Mouse (Mus musculus) cerebellum, adult (tissue): ENCODE results near the gene Rnf115.
"Not testable (repeated sequence)": the region's sequence is repeated elsewhere in the genome, so short reads cannot be mapped to it uniquely, and the experiment has no call there.

Experiments used
- ATAC-seq: cut with Nextera tagmentation; 2 replicates; pipeline ENCODE4 v1.9.2; 2017; ENCODE audit warnings: mild to moderate bottlenecking, moderate library complexity, mixed read lengths; ENCODE audit not compliant: insufficient number of reproducible peaks, low FRiP score, low TSS enrichment

The Rnf115 gene

GRCm38 (mm10) chr3:96706984-96707383 is 20.5 kb upstream of the Rnf115 start:
- no peak for ATAC-seq

DNA sequence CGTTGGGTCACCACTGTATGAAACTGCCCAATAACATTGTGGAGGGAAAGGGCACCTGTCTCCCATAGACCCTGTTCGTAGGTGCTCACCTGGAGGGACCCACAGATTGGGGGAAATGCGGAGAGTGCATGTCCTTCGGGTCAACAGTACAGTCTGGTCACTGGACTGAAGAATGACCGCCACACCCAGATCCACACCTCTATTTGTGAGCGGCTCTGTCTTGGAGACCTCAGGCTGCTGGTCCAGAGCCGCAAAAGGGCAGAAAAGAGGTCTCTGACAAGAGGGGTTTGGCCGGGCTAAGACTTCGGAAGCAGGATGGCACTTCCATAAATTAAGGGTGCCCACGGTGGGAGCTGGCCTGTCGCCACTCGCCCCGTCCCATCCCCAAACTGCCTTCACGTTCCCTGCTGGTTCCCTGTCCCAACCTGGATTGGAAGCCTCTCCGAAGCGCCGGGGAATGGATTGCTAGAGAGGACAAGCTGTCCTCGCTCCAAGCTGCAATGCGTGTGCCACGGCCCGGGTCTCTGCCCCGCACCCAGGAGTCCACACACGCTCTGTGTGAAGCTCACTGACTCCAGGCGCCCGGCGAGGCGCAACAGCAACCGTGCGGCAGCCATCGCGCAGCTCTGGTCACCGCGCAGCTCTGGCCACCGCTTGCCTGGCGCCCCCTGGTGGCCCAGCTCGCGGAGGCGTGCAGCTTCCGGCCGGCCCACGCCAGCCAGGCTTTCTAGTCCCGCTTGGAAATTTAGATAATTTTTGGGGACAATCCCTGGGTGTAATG is 19.4 kb upstream of the Rnf115 start, which contains the start of gene Nudt17:
Gene Nudt17 (minus strand): TSS at position 660 of the 781 bp plus-strand sequence.
- ATAC-seq: peak; percentile 77

- no peak for ATAC-seq
Observed at GRCm38 (mm10) chr3:96708684-96709064, 18.8 kb upstream of the Rnf115 start.

DNA sequence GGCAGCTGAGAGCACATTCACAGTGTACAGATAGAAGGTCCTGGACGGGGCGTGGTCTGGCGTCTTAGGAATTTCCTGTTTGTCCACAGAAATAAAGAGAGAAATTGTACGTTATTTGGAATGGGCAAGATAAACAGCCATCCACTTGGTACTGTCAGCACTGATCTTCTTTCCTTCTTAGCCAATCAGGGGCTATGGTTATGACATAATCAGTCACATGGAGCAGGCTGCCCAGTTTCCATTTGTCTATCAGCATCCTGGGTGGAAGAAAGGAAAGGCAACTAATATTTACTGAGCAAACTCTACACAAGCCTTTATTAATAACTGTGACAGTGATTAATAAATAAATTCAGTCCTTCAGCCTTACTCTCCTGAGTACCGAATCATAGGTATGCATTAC is 13.2 kb upstream of the Rnf115 start:
- ATAC-seq: no peak

DNA sequence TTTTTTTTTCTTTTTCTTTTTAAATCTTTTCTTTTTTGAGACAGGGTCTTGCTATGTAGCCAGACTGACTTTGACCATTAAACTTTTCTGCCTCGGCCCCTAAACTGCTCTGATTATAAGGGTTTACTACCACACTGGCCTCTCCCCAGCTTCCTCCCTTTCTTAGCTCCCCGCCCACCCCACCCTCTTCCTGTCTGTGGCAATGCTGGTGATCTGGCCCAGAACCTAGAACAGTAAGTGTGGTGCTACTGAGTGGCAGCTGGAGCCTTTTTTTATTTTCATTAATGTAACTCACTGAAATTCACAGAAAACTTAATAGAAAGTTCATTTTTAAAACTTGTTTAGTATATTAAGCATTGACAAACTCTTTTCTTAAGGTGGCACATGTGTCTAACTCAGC is 11.6 kb upstream of the Rnf115 start:
- no peak for ATAC-seq

DNA sequence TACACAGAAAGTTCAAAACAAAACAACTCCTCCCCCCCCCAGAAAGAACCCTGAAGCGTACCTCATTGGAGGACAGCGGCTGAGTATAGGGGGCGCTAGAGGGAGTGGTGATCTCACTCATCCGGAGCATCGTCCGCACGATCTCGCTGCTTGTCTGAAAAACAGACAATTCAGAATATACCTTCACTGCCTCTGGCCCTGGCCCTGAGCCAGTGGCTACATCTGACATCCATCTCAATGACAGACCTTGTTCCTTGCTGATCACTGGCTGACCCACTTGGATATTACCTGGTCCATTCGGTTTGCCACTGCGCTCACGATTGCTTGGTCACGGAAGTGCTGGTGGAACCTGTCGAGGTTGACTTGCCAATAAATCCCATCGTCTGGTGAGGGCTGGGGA is 8.3 kb upstream of the Rnf115 start:
- ATAC-seq: peak; percentile 91

GRCm38 (mm10) chr3:96727828-96728633 is 567 bp downstream of the Rnf115 start:
- ATAC-seq: no peak; the same call in none of the 2 replicates

DNA sequence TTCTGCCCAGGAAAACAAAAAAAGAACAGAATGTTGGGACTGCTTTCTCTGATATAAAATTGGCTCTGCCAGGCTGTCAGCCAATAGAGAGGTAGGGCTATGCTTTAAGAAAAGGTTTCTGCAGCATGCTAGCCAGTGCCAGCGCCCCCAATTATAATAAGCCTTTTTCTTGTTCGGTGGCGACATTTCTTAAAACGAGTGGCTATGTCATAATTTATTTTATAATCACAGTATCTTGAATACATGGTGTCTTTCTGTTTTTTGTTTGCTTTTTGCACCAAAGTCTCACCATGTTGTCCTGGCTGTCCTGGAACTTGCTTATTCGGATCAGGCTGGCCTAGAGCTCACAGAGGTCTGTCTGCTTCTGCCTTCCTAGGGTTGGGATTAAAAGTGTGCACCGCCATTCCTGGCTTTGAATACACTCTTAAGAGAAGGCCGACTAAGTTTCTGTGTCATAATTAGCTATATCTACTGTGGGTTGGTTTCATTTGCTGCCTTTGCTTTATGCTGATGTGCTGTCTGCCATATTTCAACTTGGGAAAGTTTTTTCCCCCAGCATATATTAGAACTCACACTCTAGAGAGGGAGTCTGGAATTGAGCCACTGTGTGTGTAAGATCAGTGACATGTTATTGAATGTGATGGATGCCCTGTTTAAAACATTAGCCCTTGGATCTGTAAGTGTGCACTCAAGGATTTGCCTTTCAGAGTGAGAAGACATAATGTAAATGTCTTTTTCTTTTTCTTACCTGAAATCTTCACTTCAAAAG is 1.4 kb downstream of the Rnf115 start:
- no peak for ATAC-seq

- no peak for ATAC-seq
Observed at GRCm38 (mm10) chr3:96729403-96729784, 1.9 kb downstream of the Rnf115 start.

DNA sequence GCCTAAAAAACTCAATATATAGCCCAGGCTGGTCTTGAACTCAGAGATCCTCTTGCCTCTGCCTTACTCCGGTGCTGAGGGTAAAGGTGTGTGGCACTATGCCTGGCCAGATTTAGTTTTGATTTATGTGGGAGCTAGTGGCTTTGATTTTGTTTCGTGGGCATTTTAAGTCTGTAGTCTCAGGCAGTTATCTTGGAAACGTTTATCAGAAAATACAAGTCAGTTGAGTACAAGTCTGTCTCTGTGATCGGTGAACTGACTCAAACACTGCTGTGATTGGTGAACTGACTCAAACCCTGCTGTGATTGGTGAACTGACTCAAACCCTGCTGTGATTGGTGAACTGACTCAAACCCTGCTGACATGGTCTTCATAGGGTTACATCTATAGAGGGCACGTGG is 3.3 kb downstream of the Rnf115 start:
- ATAC-seq: no peak

DNA sequence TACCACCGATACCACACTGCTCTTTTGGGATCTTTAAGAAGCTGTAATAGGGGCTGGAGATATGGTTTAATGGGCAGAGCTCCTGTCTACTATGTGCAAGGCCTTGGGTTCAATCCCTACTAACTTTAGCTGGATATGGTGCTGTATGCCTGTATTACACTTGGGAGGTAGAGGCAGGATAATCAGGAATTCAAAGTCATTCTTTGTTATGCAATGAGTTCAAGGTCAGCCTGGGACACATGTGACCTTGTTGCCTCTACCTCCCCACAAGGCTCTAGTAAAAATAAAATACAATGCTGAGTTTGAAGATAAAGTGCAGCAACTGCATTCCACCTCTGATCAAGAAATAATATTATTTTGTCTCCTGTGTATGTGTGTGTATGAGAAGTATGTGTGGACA is 6.5 kb downstream of the Rnf115 start:
- no peak for ATAC-seq

- no peak for ATAC-seq
Observed at GRCm38 (mm10) chr3:96735200-96735599, 7.7 kb downstream of the Rnf115 start.

DNA sequence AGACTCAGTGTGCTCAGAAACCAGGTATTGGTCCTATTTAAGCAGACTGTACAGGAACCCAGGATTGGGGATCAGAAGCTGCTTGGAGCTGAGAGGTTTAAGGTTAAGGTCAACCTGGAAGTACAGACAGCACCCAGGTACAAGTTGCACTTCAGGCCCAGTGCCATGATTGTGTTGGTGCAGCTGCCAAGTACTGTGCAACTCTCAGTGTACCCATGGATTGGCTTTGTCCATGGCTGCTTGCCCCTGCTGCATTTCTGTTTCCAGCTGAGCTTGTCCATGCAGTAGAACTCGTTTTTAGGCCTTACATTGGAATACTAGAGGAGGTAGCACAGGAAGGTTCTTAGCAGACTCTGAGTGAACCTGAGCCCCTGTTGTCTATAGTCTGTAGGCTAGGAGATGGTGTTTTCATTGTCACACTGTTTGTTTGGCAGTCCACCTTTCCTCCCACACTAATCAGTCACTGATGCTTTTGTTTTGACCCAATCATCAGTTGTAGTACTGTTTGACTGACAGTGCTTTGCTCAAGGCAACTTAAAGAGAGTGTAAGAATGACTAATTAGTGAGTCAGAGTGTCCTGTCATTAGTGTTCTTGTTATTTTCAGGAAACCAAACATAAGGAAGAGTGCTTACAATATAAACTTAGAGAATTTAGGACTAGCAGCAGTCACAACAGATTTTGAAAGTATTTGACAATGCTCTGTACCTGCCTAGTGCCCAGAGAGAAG is 9.7 kb downstream of the Rnf115 start:
- no peak for ATAC-seq

- ATAC-seq: no peak
Observed at GRCm38 (mm10) chr3:96737995-96738394, 10.5 kb downstream of the Rnf115 start.

- ATAC-seq: not testable (repeated sequence)
Observed at GRCm38 (mm10) chr3:96740279-96740678, 12.8 kb downstream of the Rnf115 start.

DNA sequence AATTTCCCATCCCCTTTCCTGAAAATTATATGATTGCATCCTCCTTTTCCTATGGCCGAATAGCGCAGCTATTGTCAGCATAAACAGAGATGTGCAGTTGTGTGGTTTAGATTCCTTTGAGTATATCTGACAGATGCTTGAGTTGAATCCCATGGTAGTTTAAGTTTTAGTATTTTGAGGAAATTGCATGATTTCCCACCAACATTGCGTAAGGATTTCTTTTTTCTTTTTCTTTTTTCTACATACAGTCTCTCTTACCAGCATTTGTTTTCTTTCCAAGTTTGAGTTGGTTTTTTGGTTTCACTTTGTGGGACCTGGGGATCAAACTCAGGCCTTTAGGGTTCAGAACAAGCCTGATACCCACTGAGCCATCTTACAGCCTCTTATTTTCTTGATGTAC is 16.9 kb downstream of the Rnf115 start:
- no peak for ATAC-seq

GRCm38 (mm10) chr3:96746829-96747228 is 19.4 kb downstream of the Rnf115 start:
- ATAC-seq: no peak

GRCm38 (mm10) chr3:96755935-96756334 is 28.5 kb downstream of the Rnf115 start:
- no peak for ATAC-seq

DNA sequence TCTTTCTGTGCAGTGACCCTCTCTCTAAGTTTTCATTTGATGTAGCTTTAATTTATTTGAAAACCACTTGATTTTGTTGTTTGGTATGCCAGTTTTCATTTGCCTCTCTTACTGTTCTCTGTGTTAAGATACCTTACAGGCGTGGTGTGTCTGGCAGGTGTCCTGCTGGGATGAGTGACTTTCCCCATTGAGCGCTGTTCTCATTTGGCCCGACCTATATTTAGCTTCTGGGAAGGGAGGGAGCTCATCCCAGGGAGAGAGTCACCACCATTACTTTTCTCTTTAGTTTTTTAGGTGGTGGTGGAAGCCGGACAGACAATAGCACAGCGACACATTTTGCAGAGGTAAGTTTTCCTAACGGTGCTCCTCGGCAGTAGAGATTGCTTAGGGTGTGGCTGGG is 30.2 kb downstream of the Rnf115 start:
- ATAC-seq: peak; percentile 66; the same call in 1 of the 2 replicates

DNA sequence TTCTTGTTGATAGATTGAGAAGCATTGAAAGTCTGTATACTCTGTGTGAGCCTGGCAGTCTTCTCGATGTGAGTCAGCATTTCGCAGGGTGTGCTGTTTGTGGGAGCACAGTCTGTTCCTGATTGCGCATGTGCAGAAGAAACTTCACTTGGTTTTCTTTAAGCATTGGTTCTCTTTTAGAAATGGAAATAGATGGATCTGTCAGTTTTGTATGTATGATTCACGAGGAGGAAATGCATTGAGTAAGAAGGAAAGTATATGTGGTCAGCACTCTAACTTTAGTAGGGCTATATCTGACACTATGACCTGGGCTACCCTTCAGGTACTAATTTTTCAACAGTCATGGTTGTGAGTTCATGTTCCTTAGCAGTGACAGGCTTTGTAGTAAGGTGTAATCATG is 32.2 kb downstream of the Rnf115 start:
- no peak for ATAC-seq
